ENCODE assay signal across 16 mouse cellular contexts in the genomic region with DNA sequence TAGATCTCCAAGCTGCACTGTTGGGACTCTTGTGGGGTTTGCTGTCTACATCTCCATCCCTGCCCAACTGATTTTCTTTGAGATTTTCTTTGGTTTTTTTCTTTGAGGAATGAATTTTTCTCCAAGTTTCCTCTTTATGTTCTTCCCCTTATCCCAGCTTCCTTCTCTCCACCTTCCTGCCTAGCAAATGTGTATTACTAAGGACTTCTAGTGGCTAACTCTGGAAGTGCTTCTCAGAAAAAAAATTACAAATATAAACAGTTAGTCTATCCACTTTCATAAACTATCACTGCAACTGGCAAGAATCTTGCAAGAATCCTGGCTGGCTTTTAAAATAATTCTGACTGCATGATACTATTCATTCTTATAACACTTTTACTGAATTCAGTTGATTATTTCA.
DNase-seq lines count a peak whose midpoint lies in the region; ATAC-seq and TF ChIP-seq lines count a peak whose summit lies in the region.
"Had no signal": no experiment of that assay in that cellular context is flagged by ENCODE, and none has a peak within 500 bp of the region (broad histone marks: within the 10 kb centered on the region; RNA-seq: fewer than 3 reads in every experiment).

No protein-coding gene starts in this region.

- H3K4me2 ChIP-seq in forebrain, embryonic 16.5 days (ENCODE audit: low read length), result no peak overlapping the region
- no peak overlapping the region for H3K4me2 ChIP-seq in forebrain, embryonic 12.5 days
- no peak overlapping the region for H3K4me2 ChIP-seq in midbrain, embryonic 14.5 days (ENCODE audit: low read length)
- H3K4me2 ChIP-seq in midbrain, embryonic 11.5 days, result no peak overlapping the region
- H3K4me2 ChIP-seq: embryonic facial prominence, embryonic 12.5 days; hindbrain, embryonic 12.5 days; midbrain, embryonic 13.5 days; neural tube, embryonic 12.5 days had no signal

- H3K36me3 ChIP-seq in forebrain, embryonic 16.5 days (ENCODE audit: control insufficient read depth, insufficient read depth), result no peaks in the 10 kb centered on the region
- H3K36me3 ChIP-seq in forebrain, embryonic 12.5 days (replicated peaks), result no peaks in the 10 kb centered on the region
- no peaks in the 10 kb centered on the region for H3K36me3 ChIP-seq in kidney, adult 2 months (ENCODE audit: control insufficient read depth, insufficient read depth, low read length)
- no peaks in the 10 kb centered on the region for H3K36me3 ChIP-seq in midbrain, embryonic 14.5 days (ENCODE audit: control insufficient read depth, insufficient read depth, low read length)
- H3K36me3 ChIP-seq in midbrain, embryonic 11.5 days (ENCODE audit: control insufficient read depth, insufficient read depth, low read length), result no peaks in the 10 kb centered on the region
- H3K36me3 ChIP-seq: embryonic facial prominence, embryonic 12.5 days; hindbrain, embryonic 12.5 days; midbrain, embryonic 13.5 days; neural tube, embryonic 12.5 days had no signal

- no peaks in the 10 kb centered on the region for H3K9me3 ChIP-seq in forebrain, embryonic 16.5 days (ENCODE audit: control insufficient read depth, low read length)
- H3K9me3 ChIP-seq in forebrain, embryonic 12.5 days, result no peaks in the 10 kb centered on the region
- H3K9me3 ChIP-seq in midbrain, embryonic 14.5 days (ENCODE audit: control insufficient read depth, low read length), result no peaks in the 10 kb centered on the region
- H3K9me3 ChIP-seq in midbrain, embryonic 11.5 days (ENCODE audit: control insufficient read depth, low read length), result no peaks in the 10 kb centered on the region
- H3K9me3 ChIP-seq: embryonic facial prominence, embryonic 12.5 days; hindbrain, embryonic 12.5 days; midbrain, embryonic 13.5 days; neural tube, embryonic 12.5 days had no signal

- H3K4me3 ChIP-seq in forebrain, embryonic 16.5 days (replicated peaks; ENCODE audit: low read length), result no peak overlapping the region
- H3K4me3 ChIP-seq in forebrain, embryonic 12.5 days (replicated peaks), result no peak overlapping the region
- H3K4me3 ChIP-seq in kidney, adult 2 months (ENCODE audit: insufficient read depth, low read depth, low read length), result no peak overlapping the region
- no peak overlapping the region for H3K4me3 ChIP-seq in midbrain, embryonic 14.5 days (replicated peaks; ENCODE audit: low read depth, low read length)
- H3K4me3 ChIP-seq in midbrain, embryonic 11.5 days (ENCODE audit: low read depth, low read length), result no peak overlapping the region
- H3K4me3 ChIP-seq: embryonic facial prominence, embryonic 12.5 days; hindbrain, embryonic 12.5 days; midbrain, embryonic 13.5 days; neural tube, embryonic 12.5 days had no signal

- DNase-seq in kidney, adult 2 months, result peak; percentile 19
- no peak for DNase-seq in kidney, adult 11 months
- peak; percentile 53 for DNase-seq in midbrain, embryonic 14.5 days
- DNase-seq in midbrain, embryonic 11.5 days (ENCODE audit: low spot score, missing footprints), result no peak
- no peak for DNase-seq in gastrocnemius, postnatal 10 days
- DNase-seq: adrenal gland, postnatal 25 days; cerebellum, adult 11 months; kidney, postnatal 14 days; spleen, adult 18-20 months had no signal

- no peak for TF ChIP-seq CTCF in kidney, adult 2 months (conservative IDR thresholded peaks at IDR 0.05; ENCODE audit: insufficient read depth, insufficient read length, low read depth, low read length)

- no peaks in the 10 kb centered on the region for H3K27me3 ChIP-seq in forebrain, embryonic 16.5 days (replicated peaks; ENCODE audit: control insufficient read depth, insufficient read depth, low read length)
- H3K27me3 ChIP-seq in forebrain, embryonic 12.5 days, result no peaks in the 10 kb centered on the region
- no peaks in the 10 kb centered on the region for H3K27me3 ChIP-seq in kidney, adult 2 months (replicated peaks; ENCODE audit: control insufficient read depth, insufficient read depth, low read length)
- H3K27me3 ChIP-seq in midbrain, embryonic 14.5 days (ENCODE audit: control insufficient read depth, insufficient read depth, low read length), result no peaks in the 10 kb centered on the region
- H3K27me3 ChIP-seq in midbrain, embryonic 11.5 days (ENCODE audit: control insufficient read depth, insufficient read depth, low read length), result no peaks in the 10 kb centered on the region
- H3K27me3 ChIP-seq: embryonic facial prominence, embryonic 12.5 days; hindbrain, embryonic 12.5 days; midbrain, embryonic 13.5 days; neural tube, embryonic 12.5 days had no signal

- 0 out of 2 replicates have a peak, but pooled peaks have one; percentile 28 for ATAC-seq in forebrain, embryonic 16.5 days
- ATAC-seq in forebrain, embryonic 12.5 days (ENCODE audit: low FRiP score), result no peak
- no peak for ATAC-seq in midbrain, embryonic 14.5 days (ENCODE audit: low FRiP score, low TSS enrichment)
- no peak for ATAC-seq in midbrain, embryonic 11.5 days (ENCODE audit: low FRiP score)
- 0 out of 2 replicates have a peak, but pooled peaks have one; percentile 45 for ATAC-seq in common myeloid progenitor, adult 5-6 weeks (replicated peaks; ENCODE audit: low read depth, poor library complexity, severe bottlenecking)
- ATAC-seq: midbrain, embryonic 13.5 days had no signal

- no peak overlapping the region for H3K27ac ChIP-seq in forebrain, embryonic 16.5 days (ENCODE audit: low read length)
- H3K27ac ChIP-seq in forebrain, embryonic 12.5 days, result no peak overlapping the region
- no peak overlapping the region for H3K27ac ChIP-seq in kidney, adult 2 months (ENCODE audit: insufficient read depth, low read depth, low read length)
- H3K27ac ChIP-seq in midbrain, embryonic 14.5 days (replicated peaks; ENCODE audit: low read depth, low read length), result no peak overlapping the region
- no peak overlapping the region for H3K27ac ChIP-seq in midbrain, embryonic 11.5 days (ENCODE audit: low read depth, low read length)
- H3K27ac ChIP-seq: embryonic facial prominence, embryonic 12.5 days; hindbrain, embryonic 12.5 days; midbrain, embryonic 13.5 days; neural tube, embryonic 12.5 days had no signal

- TF ChIP-seq POLR2A in kidney, adult 2 months (IDR thresholded peaks at IDR 0.05; ENCODE audit: low read depth, low read length), result no peak

- no peaks in the 10 kb centered on the region for H3K4me1 ChIP-seq in forebrain, embryonic 16.5 days (replicated peaks; ENCODE audit: control insufficient read depth, insufficient read depth, low read length)
- H3K4me1 ChIP-seq in forebrain, embryonic 12.5 days, result no peaks in the 10 kb centered on the region; the same call in 1 of the 2 replicates
- H3K4me1 ChIP-seq in kidney, adult 2 months (ENCODE audit: control insufficient read depth, insufficient read depth, low read length), result no peaks in the 10 kb centered on the region
- no peaks in the 10 kb centered on the region for H3K4me1 ChIP-seq in midbrain, embryonic 14.5 days (ENCODE audit: control insufficient read depth, insufficient read depth, low read length)
- no peaks in the 10 kb centered on the region for H3K4me1 ChIP-seq in midbrain, embryonic 11.5 days (ENCODE audit: control insufficient read depth, insufficient read depth, low read length)
- H3K4me1 ChIP-seq: embryonic facial prominence, embryonic 12.5 days; hindbrain, embryonic 12.5 days; midbrain, embryonic 13.5 days; neural tube, embryonic 12.5 days had no signal

- H3K9ac ChIP-seq in forebrain, embryonic 16.5 days (replicated peaks; ENCODE audit: low read depth, low read length), result no peak overlapping the region
- H3K9ac ChIP-seq in forebrain, embryonic 12.5 days, result no peak overlapping the region
- no peak overlapping the region for H3K9ac ChIP-seq in midbrain, embryonic 14.5 days (replicated peaks; ENCODE audit: low read length)
- no peak overlapping the region for H3K9ac ChIP-seq in midbrain, embryonic 11.5 days (ENCODE audit: low read length)
- H3K9ac ChIP-seq: embryonic facial prominence, embryonic 12.5 days; hindbrain, embryonic 12.5 days; midbrain, embryonic 13.5 days; neural tube, embryonic 12.5 days had no signal

Comparison
In these comparisons a context has a peak if more than half of its experiments do, and no peak if none do; other contexts are left out.
1. ATAC-seq: peak in forebrain, embryonic 16.5 days (single experiment) and common myeloid progenitor, adult 5-6 weeks (single experiment); none in forebrain, embryonic 12.5 days (single experiment), midbrain, embryonic 14.5 days (single experiment) and midbrain, embryonic 11.5 days (single experiment).
2. DNase-seq: peak in kidney, adult 2 months (single experiment) and midbrain, embryonic 14.5 days (single experiment); none in kidney, adult 11 months (single experiment), midbrain, embryonic 11.5 days (single experiment) and gastrocnemius, postnatal 10 days (single experiment).